1 mouse cellular context compared by ENCODE assay signal in genomic region chr4:129235147-129235546, GRCm38 (mm10).
TF ChIP-seq lines count a peak whose summit lies in the region.

No protein-coding gene starts in this region.

TF ChIP-seq in MEL, 35 proteins besides CTCF, POLR2A, EP300 and RAD21 (continued from another document):
- TF ChIP-seq MAZ (IDR thresholded peaks at IDR 0.05; ENCODE audit: low read depth, low read length) (peak; percentile 63; the same call in 1 of the 2 replicates), ZMIZ1 (IDR thresholded peaks at IDR 0.05; ENCODE audit: low read depth, low read length) (no peak), POLR2AphosphoS5 (IDR thresholded peaks at IDR 0.05; ENCODE audit: borderline replicate concordance, low read depth, low read length) (no peak), TCF12 (IDR thresholded peaks at IDR 0.05; ENCODE audit: low read depth, low read length) (peak; percentile 99), ZNF384 (IDR thresholded peaks at IDR 0.05; ENCODE audit: low read depth, low read length) (peak; percentile 96), RCOR1 (IDR thresholded peaks at IDR 0.05; ENCODE audit: low read depth, low read length) (peak; percentile 94), ZC3H11A (IDR thresholded peaks at IDR 0.05; ENCODE audit: low read depth, low read length) (no peak), BHLHE40 (IDR thresholded peaks at IDR 0.05; ENCODE audit: borderline replicate concordance, low read depth, low read length) (peak; percentile 66; the same call in 1 of the 2 replicates)
